Mouse (Mus musculus): ENCODE data around the gene Cntnap5b. TPM values are rescaled to one million over a fixed set of nuclear protein-coding genes. Genes with fewer than 3 reads are reported as not detected.
"Not testable (repeated sequence)": the region's sequence is repeated elsewhere in the genome, so short reads cannot be mapped to it uniquely, and the experiment has no call there.

The Cntnap5b gene
- total RNA-seq (2021), result 1 to 10 TPM in 1 of 2 experiments, under 1 TPM in 1; 0.10 to 1.2 TPM
- long read RNA-seq, experiment 1, result 0 reads
- long read RNA-seq, experiment 2, result 0 reads

DNA sequence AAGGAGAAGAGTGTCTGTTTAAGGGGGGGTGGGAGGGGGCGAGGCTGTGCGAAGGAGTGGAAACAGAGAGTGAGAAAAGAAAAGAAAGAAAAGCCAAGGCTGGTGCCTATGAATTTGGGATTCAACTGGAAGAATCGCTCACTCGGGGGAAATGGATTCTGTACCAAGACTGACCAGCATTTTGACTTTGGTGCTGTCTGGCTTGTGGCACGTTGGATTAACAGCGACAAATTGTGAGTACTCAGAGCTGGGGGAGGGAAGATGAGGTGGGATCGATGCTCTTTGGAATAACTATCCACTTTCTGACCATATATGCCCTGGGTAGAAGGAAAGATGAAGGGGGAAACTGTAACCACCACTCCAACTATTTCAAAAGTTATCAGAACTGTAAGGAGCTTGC is at the start of gene Cntnap5b:
Gene Cntnap5b, plus strand, starts transcription at position 152 of the 400 bp plus-strand sequence.
- no peak for DNase-seq

DNA sequence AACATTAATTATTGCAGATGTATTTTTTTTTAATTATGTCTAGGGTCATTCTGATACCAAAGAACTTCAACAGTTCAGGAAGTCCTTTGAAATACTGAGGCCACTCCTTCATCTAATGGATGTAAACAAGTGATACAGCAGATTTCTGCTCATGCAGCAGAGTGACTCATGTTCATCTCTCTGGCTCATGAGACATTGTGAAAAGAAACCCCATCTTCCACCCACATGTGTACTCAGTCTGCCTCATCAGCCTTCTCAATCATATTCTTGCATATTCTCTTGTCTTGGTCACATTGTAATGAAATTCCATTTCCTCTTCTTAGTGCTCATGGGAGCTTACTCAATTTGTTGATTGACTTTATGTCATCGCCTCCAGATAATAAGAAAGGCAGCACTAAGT is 12.6 kb upstream of the Cntnap5b start:
- DNase-seq, result no peak

GRCm38 (mm10) chr1:99772183-99772582 is 382 bp upstream of the Cntnap5b start:
- peak; percentile 57 to 64 for DNase-seq

DNA sequence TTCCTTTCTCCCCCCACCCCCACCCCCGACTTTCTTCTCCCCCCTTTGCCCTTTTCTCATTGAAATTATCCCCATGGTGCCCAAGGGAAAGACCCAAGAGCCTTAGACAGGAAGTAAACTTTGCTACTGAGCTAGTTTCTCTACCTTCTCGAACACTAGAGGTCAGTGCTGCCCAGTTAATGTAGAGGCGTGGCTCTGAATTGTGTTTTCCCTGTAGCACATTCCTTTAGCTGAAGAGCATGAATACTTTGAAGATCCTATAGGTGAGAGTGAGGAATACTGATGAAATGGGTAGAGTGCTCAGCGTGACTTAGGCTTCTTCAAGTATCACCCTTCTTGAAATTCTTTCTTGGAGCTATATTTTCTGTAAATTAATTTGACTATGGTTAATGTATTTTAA is 1.6 kb downstream of the Cntnap5b start:
- peak; percentile 7 to 10 for DNase-seq

- DNase-seq, result no peak
Measured at GRCm38 (mm10) chr1:99813334-99814110, 41.0 kb downstream of the Cntnap5b start.

GRCm38 (mm10) chr1:99872344-99872743 is 99.8 kb downstream of the Cntnap5b start:
- DNase-seq, result no peak

- DNase-seq, result no peak
Measured at GRCm38 (mm10) chr1:99907774-99908173, 135.2 kb downstream of the Cntnap5b start.

- no peak for DNase-seq
Measured at GRCm38 (mm10) chr1:99943515-99943914, 170.9 kb downstream of the Cntnap5b start.

GRCm38 (mm10) chr1:99959428-99959987 is 186.9 kb downstream of the Cntnap5b start:
- no peak for DNase-seq

DNA sequence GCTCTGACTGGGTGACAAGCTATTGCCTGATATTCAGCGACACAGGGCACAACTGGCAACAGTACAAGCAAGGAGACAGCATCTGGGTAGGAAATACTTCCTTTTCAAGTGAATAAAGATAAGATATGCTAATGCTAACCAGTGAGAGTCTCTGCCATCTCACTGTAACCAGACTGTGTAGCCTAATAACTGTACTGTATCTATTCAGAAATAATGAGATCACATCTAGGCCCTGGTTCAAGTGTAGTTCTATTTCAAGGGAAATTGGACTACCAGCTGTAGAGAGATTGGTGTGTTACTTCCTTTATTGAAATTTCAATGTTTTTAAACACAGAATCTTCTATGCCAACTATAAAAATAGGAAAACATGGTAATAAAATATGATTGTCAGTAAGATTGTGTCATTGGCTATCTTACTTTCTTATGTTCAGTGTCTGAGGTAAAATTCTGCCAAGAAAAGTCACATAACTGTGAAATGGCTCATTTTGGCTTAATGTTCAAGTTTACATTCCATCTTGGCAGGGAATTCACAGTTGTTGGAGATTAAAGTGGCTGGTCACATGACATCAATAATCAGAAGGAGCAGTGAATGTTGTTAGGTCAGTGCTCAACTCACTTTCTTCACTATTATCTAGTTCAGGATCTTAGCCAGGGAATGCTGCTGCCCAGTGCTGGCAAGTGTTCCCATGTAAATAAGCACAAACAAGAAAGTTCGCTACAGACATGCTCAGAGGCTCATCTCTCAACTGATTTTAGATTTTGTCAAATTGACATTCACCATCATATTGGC is 194.9 kb downstream of the Cntnap5b start:
- no peak for DNase-seq

DNA sequence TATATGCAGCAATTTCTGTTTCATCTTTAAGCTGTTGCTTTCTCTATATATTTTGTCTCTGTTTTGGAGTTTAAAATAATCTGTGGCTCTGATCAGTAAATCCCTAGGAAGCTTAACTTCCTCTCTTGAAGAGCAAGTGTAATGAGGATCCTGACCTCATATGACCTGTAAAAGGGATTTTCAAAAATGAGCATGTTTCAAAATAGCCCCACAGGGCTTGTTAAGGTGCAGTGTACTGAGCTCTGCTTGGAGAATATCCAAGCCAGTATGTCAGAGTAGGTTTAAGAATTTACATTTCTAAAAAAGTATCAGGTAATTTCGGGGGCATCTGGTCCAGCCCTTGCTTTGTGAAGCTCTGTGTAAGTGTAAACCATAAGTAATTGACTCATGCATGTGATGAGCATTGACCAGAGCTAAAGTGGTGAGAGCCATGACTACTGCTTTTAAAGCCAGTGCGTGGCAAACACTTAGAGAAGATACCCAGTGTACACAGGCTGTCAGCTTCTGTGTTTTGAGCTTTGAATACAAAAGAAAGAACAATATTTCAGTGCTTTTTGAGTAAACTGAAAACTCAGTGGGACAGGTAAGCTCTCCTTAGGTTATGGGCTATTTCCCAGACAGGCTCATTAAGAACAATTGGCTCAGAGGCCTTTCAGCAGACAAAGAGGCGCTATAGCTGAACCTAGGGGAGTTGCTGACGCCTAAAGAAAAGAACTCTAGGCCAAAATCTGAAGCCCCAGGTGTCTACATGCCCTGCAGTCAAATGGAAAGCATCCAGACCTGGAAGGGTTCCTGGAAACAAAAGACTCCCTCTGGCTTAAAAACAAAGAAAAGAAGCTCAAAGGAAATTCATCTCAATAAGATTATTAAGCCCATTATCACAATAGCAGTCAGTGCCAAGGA is 197.9 kb downstream of the Cntnap5b start:
- DNase-seq, result no peak

GRCm38 (mm10) chr1:100001226-100001625 is 228.7 kb downstream of the Cntnap5b start:
- not testable (repeated sequence) for DNase-seq

DNA sequence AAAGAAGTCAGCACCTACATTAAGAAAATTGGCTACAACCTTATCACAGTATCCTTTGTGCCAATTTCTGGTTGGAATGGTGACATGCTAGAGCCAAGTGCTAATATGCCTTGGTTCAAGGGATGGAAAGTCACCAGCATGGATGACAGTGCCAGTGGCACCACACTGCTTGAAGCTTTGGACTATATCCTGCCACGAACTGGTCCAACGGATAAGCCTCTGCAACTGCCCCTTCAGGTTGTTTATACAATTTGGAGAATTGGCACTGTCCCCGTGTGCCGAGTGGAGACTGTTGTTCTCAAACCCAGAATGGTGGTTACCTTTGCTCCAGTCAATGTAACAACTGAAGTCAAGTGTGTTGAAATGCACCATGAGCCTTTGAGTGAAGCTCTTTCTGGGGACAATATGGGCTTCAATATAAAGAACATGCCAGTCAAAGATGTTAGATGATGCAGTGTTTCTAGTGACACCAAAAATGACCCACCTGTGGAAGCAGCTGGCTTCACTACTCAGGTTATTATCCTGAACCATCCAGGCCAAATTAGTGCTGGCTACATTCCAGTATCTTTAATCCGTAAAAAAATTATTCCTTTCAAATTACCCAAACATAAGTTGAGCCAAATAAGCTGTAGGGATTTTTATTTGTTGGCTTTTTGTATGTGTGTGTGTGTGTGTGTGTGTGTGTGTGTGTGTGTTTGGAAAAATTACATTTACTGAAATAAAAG is 233.6 kb downstream of the Cntnap5b start:
- DNase-seq, result no peak

GRCm38 (mm10) chr1:100041808-100042207 is 269.2 kb downstream of the Cntnap5b start:
- no peak for DNase-seq

DNA sequence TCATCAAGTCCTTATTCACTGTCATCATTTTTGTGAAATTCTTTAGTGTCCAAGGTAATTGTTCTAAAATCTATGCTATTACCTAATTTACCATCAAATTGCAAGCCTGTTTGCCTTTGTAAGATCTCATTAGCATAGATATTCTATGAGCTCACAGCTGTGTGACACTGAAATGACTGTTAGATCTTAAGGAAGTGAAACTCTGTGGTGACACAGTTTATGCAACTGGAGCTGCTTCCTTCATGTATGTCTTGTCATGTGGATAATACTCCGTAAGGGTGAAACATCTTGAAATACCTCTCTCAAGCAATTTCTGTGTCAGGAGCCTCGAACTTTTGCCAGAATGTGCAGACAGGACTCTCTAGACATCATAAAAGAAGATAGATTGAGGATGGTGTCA is 307.2 kb downstream of the Cntnap5b start:
- no peak for DNase-seq

GRCm38 (mm10) chr1:100100516-100100915 is 328.0 kb downstream of the Cntnap5b start:
- DNase-seq, result peak in 1 of 2 experiments; percentile 2

DNA sequence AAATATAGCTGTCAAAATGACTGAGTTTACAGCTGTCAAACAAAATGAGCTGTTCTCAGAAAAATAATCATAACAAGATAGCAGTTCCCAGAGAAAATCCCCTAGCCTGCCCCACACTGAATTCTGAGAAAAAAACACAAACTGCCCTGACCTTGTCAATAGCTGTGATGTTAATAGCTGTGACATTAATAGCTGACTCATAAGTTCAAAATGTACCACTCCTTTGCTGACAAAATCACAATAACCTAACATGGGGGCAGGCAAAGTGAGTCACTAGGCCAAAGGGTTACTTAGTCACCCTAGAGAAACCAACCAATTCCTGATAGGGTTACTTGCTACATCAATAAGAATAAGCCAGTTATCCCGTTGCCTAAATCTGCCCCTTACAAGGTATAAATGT is 328.5 kb downstream of the Cntnap5b start:
- DNase-seq, result peak; percentile 5 to 10

DNA sequence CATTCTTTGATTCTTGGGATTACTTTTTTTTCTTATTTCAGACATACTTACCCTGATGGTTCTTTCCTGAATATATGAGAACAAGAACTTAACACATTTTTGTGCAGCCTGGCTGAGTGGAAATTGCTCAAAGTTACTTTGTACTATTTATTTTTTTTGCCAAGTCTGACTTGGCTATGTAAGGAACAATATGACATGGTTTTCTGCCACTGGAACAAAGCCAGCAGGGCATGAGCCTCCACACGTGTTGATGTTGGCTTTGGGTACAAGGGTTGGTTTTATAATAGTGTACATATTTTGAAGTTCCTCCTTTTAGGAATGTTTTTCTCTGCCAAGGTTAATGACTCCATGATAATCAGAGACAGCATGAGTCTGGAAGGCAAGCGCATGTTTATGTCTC is 331.8 kb downstream of the Cntnap5b start:
- DNase-seq, result peak in 1 of 2 experiments; percentile 16

DNA sequence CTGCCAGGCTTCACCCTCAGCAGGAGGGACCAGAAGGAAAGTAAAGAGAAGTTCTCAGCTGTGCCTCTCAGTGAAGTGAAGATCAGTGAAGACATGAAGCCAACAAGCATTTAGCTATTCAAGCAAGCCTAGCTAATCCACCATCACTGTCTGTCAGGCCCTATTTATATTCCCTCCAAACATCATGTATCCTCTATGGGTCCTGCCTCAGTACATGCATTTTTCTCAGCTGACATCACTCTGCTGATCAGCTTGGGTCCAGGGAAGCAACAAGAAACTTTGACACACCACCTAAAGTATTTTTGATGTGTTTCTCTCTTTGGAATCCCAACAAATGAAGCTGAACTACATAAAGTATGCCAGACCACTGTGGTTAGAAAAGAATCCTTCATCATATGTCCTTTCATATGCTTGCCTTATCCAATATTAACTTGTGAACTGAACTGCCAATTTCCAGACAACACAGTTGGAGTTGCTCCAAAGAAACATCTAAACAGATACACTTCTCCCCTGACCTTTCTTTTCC is 349.9 kb downstream of the Cntnap5b start:
- DNase-seq, result no peak

GRCm38 (mm10) chr1:100163588-100164357 is 391.2 kb downstream of the Cntnap5b start:
- DNase-seq, result no peak

Data from adrenal gland, postnatal 36 days (tissue).